Mouse (Mus musculus): Measurements from ENCODE around the gene Gm10378. TPM values are rescaled to one million over a fixed set of nuclear protein-coding genes. Genes with fewer than 3 reads are reported as not detected.

Gene Gm10378
- not detected in 2 replicates for polyA plus RNA-seq (2015; fragmentation: Nextera tagmentation; extraction: Ambion mirVana)

GRCm38 (mm10) chr14:42655638-42656037, at the start of gene Gm10378:
TSS of gene Gm10378 (plus strand) at chr14:42655938.

GRCm38 (mm10) chr14:42641817-42642216, 13.9 kb upstream of the Gm10378 start, which contains the start of gene Gm3633:
TSS of gene Gm3633 (minus strand) at chr14:42641917.

Small RNA genes within 50 kb of the gene (microRNA-seq; reads per million reads assigned to microRNA genes)
- 0 reads per million in 2 experiments for gene Gm23620
- gene Gm25228: 0 reads per million in 2 experiments

Other genes with a start within 250 kb of the Gm10378 start
- not detected in 2 replicates for gene Gm8005, start 216.3 kb upstream of the Gm10378 start, polyA plus RNA-seq (2015; fragmentation: Nextera tagmentation; extraction: Ambion mirVana)
- not detected in 2 replicates for gene Gm8011, start 192.1 kb upstream of the Gm10378 start, polyA plus RNA-seq (2015; fragmentation: Nextera tagmentation; extraction: Ambion mirVana)
- not detected in 2 replicates for gene Gm8020, start 153.6 kb upstream of the Gm10378 start, polyA plus RNA-seq (2015; fragmentation: Nextera tagmentation; extraction: Ambion mirVana)
- not detected in 2 replicates for gene Gm8024, start 131.7 kb upstream of the Gm10378 start, polyA plus RNA-seq (2015; fragmentation: Nextera tagmentation; extraction: Ambion mirVana)
- gene Gm17124, start 56.1 kb upstream of the Gm10378 start, polyA plus RNA-seq (2015; fragmentation: Nextera tagmentation; extraction: Ambion mirVana): not detected in 2 replicates
- not detected in 2 replicates for gene Gm3633, start 14.0 kb upstream of the Gm10378 start, polyA plus RNA-seq (2015; fragmentation: Nextera tagmentation; extraction: Ambion mirVana)
- not detected in 2 replicates for gene Gm3015, start 112.9 kb downstream of the Gm10378 start, polyA plus RNA-seq (2015; fragmentation: Nextera tagmentation; extraction: Ambion mirVana)
- gene Gm10377, start 142.0 kb downstream of the Gm10378 start, polyA plus RNA-seq (2015; fragmentation: Nextera tagmentation; extraction: Ambion mirVana): not detected in 2 replicates
- gene Gm21977, start 197.5 kb downstream of the Gm10378 start, polyA plus RNA-seq (2015; fragmentation: Nextera tagmentation; extraction: Ambion mirVana): not detected in 2 replicates